Mouse (Mus musculus) frontal cortex, postnatal 25 days (tissue): ENCODE results near the gene Actn2.
A peak's percentile ranks its signal among the peaks of the same experiment; 100 is the strongest.

Source experiments
- DNase-seq, 2 experiments: peaks; one replicate each; pipeline ENCODE4 v3.0.0; 2022; ENCODE audit warnings: low spot score in 2 of 2

Gene Actn2

DNA sequence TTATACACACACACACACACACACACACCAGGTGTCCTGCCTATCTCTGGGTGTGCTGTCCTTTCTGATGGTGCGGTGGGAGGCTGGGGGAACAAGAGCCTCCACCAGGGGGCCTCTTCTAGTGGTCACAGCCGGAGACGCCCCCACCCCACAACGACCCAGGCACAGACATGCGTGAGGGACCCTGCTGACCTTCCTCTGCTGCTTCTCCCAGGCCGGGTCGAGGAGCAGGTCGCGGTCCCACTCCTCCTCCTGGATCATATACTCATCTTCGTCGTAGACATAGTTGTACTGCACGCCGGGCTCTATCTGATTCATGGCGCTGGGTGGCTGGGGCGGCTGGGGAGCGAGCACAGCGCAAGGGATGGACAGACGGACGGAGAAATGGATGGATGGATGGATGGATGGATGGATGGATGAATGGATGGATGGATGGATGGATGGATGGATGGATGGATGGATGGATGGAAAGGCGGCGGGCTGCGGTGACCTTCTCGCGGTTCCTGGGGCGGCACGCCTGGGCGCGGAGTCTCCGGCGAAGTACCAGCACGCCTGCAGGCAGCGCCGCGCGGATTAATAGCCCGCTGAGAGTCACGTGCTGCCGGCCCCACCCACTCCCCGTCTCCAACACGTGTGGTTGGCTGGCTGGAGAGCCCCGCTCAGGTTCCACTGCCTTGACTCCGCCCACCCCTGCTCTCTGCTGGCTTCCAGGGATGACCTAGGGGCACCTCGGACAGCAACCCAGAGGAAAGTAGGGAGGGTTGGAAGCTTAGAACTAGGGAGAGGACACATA, at the start of gene Actn2:
Gene Actn2, minus strand, starts transcription at position 578 of the 793 bp plus-strand sequence.
- peak; percentile 60 to 61 for DNase-seq

DNA sequence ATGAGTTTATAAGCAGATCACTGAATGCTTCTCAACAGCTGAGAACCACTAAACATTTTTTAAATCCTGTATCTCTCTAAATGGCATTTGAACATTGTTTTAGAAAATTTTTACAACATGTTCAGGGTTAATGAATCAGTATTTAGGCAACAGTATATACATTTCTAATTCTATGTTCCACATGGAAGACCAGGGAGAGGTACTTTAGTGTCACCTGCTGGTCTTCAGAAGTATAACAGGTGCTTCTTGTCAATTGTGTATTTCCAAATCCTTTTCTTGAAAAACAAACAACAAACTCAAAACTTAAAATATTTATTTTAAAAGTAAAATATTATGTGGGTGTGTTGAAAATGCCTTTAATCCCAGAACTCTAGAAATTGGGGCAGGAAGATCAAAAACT, 45.7 kb upstream of the Actn2 start:
- no peak for DNase-seq

DNA sequence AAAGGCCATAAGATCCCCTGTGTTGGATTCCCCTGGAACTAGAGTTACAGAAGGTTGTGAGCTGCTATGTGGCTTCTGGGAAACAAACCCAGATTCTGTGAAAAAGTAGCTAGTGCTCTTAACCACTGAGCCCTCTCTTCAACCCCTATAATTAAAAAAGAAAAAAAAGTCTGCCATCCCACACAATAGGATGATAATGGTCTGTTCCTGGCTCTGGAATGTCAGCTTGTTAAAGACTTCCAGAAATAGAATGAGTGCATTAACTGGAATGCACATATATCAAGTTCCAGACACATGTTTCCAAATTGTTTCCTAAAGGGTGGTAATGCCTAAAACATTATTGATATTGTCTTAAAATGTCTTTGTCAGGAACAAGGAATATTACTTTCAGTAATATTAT, 44.2 kb upstream of the Actn2 start:
- DNase-seq = no peak

DNA sequence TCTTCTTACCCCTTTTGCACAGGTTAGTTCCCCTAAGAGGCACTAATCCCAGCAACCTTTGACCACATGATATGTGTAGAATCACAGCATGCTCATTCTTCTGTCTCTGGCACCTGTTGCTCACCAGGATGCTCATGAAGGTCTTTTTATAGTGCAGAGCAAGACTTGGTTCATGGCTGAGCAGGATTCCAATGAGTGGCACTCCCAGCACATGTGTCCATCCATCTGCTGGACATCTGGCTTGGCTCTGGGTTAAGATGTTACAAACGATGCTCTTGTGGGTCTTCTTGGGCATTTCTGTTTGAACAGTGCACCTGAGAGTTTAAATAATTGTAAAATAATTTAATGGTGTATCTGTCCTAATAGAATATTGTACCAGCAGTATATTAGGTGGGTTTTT, 36.2 kb upstream of the Actn2 start:
- no peak for DNase-seq

DNA sequence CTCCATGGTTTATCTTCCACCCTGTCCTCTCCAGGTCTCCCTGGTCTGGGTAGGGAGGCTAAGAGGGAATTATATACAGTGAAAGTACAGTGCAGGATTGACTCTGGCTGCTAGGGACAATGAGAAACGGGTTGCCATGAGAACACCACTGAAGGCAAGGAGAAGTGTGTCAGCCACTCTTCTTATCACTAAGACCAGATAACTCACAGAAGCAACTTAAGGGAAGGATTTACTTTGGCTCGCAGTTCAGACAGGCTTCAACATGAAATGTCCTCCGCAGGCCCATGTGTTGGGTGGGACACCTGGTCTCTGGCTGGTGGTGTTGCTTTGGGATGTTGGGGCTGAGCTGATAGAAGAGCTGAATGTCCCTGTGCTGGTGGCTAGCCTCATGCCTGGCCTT, 32.2 kb upstream of the Actn2 start:
- no peak for DNase-seq

DNA sequence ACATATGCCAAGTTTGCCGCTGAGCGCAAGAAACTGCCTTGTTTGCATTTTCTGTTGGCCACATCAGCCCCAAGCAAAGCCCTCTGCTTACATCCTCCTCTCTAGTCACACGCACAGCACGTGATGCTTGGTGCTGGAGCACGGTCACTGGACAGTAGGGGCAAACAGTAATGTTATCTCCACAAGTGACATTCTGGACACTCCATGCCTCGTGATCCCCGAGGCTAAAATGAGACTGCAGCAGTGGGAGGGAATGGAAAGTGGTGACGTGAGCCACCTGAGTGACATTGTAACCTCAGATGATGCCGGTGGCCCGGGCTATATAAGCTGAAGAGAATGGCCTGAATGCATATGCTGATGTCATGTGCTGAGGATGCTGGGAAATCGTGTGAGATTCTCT, 29.4 kb upstream of the Actn2 start:
- no peak for DNase-seq

DNA sequence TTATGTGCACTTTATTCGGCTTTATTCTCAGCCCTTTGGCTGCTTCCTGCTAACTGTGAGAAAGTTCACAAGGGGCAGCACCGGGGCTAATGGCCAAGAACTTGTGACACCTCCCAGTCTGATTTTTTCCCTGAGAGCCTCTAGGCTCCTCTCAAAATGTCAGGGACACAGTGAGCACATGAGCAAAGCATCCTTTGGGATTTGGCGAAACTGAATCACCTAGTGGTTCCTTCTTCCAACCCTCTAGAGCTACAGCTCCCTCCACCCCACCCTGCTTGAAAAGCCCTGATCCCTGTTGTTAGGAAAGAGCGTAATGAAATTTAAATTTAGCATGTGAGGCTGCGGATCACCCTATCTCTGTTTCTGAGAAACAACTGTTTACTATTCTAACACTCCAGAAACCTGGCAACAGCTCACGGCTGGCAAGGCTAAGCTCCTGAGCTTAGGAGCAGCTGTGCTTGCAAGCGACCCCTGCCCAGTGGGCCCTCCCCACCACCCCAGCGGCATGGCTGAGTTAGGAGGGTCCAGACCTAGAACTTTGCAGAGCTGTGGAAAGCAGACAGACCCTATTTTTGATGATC, 28.6 kb upstream of the Actn2 start:
- no peak for DNase-seq

DNA sequence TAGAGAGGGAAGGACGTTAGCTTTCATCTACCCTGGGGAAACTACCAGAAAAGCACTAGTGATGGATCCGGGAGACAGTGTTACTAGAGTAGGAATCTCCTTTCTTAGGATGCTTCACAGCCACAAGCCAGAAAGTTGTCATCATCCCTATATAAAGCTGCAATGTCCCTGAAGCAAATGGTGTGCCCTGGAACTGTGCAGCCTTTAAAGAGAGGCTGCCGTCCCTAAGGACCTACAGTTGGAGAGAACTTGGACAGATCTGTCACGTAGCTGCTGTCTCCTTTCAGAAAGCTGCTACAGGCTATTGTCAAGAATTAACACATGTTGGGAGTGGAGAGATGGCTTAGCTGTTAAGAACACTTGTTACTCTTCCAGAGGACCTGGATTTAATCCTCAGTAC, 20.9 kb upstream of the Actn2 start:
- DNase-seq = no peak

DNA sequence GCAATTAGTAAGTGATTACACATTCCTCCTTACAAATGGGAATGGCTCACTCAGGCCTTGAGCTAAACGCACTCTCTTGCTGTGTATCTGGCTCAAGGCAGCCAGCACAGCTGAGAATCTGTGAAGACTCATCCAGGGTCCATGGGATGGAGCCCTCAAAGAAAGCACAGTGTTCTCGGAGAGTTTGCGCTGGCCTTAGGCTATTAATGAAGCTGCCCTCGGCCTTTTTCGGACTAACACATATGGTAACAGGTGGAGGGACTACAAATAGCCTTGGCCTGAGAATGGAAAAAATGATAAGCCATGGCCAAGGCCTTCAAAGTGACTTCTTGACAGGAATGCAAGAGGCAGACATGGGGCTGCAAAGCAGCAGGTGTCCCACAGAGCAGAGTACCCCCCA, 17.0 kb upstream of the Actn2 start:
- DNase-seq = no peak

DNA sequence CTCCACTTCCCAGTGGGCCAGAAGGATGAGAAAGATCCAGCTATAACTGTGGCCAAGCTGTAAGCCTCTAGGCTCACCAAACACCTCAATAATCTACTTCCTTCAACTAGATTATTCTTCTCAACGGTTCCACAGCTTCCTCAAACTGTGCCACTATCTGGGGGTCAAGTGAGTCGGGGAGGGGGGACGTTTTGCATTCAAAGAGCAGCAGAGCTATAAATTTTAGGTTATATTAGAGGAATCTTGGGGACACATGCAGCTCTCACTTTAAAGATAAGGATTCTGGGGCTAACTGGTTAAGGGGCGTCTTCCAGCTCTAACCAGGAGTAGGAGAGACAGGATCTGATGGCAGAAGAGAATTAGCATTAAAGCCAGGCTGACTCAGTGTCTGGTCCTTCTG, 15.6 kb upstream of the Actn2 start:
- no peak for DNase-seq

DNA sequence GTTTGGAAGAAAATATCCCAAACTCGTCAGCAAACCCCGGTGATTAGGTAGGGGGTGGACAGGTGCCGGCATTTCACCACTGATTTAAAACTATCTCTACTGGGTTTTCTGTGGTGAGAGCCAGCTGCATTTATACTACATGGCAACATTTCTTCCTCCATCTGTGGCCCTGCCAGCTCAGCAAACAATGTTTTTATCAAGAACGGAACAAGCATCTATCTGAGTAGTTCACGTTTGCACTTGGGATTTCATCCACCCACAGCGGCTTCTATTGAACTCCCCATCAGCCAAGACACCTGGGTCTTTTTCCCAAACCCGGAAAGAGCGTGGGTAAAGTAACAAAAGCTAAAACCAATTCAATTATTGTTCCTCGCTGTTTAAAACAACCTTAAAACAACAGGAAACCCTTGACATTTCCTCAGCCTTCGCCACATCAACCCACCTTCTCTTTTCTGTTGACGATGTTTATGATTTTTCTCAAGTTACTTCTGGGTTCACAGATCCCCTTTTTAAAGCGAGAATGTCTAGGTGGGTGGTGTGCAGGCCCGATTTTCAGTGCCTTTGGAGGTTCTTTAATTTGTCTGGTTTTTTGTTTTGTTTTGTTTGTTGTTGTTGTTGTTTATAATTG, 8.8 kb upstream of the Actn2 start:
- DNase-seq = no peak

DNA sequence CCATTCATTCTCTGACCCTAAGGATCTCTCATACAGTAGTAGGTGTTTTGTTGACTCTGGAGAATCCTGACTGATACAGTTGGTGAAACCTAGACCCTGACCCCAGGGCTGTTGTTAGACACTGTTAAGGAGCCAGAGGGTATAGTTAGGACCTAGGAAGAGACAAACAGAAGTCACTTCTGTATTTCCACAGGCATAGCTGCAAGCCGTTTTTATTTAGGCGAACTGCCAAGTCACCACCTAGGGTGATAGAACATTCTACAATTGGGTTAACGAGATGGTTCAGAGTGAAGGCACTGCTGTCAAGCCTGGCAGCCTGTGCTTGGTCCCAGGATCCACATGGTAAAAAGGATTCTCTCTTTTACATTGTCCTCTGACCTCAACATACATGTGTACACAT, 6.3 kb upstream of the Actn2 start:
- DNase-seq = no peak

DNA sequence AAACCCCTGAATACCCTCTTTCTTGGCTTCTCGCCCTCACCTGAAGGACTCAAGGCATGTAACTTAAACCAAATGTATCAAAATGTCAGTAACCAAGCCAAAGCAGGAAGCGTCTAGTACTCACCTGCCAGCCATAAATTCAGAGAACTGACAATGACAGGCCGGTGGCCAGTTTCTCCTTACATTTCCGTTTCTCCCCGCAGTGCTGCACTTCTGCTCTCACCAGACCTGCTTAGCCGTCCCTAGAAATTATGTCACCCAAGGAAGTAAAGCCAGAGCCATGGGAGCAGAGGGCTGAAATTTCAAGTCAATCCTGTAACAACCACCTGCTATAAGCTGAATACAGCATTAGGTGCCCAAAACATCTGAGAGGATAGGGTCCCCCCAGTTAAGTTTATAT, 887 bp upstream of the Actn2 start:
- DNase-seq = no peak

DNA sequence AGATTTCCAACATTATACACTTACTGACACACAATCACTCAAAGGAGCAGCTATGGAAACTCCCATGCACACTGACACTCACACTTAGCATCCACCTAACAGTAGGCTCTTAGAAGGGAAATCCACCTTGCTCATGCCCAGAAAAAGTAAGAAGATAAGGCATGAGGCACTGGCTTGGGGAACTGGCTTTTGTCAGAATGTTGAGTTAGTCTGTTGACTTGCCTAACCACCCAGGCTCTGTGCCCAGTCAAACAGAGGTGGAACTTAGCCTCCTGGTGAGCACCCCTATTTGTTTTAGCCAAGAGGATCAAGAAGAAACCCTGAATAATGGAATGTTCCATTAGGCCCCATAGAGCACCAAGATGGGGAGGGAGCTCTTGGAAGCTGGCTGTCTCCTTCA, 1.1 kb downstream of the Actn2 start:
- DNase-seq = no peak

DNA sequence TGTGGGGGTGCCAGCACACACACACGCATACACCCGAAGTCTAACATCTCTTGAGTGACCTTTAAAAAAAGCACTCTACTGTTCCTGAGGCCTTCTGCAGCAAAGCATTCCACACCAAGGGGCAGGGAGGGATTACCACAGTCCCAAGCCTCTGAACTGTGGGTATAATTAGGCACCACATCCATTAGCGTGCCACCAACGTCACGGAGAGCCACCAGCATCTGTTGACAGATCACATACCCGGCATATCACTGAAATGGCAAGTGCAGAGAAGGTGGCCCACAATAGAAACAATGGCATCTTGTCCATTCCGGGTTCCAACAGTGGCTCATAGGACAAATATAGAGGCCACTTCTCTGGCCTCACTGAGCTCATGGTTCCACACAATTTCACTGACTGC, 2.8 kb downstream of the Actn2 start:
- no peak for DNase-seq

DNA sequence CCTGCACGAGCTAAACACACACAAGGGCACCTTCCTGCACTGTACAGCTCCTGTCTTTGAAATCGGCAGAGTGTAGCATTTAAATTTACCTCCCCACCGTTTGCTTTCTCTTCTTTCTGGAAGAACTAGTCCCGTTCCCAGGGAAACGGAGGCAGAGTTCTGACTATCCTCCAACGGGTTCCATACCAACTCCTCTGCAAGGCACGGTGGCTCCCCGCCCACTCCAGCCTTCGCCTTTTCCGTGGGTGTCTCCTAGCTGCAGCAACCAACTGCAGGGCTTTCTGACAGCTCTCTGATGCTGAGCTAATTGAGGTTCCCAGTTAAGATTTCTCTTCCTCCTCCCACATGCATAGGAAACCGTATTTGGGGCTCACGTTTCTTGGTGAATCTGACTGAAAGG, 6.5 kb downstream of the Actn2 start:
- DNase-seq = peak; percentile 56 to 60

DNA sequence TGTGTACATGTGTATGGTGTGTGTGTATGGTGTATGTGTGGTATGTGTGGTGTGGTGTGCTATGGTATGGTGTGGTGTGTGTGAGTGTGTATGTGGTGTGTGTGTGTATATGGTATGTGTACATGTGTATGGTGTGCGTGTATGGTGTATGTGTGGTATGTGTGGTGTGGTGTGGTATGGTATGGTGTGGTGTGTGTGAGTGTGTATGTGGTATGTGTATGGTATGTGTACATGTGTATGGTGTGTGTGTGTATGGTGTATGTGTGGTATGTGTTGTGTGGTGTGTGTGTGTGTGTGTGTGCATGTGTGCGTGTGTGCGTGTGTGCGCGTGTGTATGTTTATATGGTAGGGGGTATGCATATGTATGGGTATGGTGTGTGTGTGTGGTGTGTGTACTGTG, 9.0 kb downstream of the Actn2 start:
- no peak for DNase-seq

DNA sequence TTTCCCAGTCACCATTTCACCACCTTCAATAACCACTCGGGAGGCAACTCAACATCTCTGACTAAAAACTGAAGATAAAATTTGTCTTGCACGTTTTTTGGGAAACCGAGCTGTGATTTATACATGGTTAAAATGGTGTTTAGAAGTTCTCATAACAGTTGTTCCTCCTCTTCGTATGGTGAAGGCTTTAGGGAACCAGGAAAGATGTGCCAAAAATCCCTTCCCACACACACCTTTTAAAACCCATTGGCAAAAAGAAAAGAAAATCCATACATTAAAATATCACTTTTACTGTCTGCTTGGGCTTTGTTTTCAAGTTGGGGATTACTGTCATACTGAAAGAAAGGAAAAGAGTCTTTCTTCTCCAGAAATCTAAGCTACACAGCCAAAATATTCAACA, 12.2 kb downstream of the Actn2 start:
- no peak for DNase-seq

DNA sequence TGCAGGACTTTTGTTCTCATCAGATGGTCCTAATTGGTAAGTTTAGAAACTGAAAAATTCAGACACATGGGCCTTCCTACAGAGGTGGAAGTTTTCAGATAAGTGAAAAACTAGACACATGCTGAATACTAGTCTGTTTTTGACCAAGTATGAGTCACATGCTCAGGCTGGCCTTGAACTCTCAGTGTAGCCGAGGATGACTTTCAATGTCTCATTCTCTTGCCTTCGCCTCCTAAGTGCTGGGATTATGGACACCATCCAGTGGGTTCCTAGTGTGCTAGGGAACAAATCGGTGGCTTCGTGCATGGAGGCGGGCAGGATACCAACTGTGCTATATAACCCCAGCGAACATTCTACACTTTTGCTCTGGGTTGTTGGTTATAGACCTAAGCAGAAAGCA, 13.0 kb downstream of the Actn2 start:
- no peak for DNase-seq

DNA sequence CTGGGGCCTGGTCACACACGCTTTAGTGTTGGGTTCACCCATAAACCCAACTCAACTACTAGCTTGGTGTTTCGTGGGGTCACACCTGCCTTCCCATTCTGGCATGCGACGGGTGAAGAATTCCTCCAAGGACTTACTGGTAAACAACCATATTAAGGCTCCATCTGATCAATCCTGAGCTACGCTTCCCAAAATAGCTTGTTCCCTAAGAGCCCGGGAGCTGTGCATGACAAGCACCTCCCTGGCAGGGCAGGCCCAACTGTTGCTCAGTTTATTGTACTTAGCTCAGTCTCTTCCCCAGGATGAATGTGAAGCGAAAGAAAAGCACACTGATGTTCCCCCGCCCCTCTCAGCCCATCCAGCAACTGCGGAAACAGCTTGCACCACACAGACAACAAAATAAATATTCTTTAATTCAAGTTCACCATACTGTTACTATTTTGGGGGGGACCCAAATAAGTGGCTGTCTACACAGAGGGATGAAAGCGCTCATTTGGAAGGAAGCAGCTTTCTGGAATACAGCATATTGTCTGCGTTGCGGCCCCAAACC, 17.4 kb downstream of the Actn2 start:
- no peak for DNase-seq

DNA sequence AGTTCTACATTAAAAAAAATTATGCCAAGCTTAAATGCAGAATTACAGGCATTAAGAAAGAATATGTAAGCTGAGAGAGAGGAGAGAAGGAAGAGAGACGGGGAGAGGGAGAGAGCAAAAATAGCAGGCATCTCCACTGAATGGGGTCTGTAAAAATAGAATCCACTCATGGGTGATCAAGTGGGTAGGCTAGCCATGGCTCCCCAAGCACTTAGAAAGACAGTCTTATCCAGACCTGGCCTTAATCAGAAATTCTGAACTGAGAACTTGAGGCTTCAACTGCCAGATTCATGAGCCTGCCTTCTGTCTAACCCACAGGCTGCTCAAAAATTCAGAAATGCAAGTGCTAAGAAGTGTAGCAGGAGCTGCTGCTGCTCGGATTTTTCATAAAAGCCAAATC, 20.4 kb downstream of the Actn2 start:
- DNase-seq = no peak

DNA sequence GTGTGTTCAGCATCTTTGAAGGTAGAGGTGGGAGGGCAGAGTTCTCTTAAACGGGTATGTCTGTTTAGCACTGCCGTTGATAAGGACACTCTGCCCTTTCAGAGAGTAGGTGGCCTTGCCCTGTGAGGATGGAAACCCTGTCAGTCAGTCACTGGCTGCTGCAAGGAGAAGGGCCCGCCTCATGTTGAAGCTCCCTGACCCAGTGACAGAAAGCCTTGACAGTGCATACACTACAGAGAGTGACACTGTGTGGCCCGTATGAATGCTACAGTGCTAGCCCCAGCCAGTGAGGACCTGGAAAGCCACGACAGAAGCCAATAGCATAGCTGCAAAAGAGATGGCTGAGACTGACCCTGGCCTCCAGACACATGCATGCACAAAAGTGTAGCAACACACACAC, 22.5 kb downstream of the Actn2 start:
- no peak for DNase-seq

DNA sequence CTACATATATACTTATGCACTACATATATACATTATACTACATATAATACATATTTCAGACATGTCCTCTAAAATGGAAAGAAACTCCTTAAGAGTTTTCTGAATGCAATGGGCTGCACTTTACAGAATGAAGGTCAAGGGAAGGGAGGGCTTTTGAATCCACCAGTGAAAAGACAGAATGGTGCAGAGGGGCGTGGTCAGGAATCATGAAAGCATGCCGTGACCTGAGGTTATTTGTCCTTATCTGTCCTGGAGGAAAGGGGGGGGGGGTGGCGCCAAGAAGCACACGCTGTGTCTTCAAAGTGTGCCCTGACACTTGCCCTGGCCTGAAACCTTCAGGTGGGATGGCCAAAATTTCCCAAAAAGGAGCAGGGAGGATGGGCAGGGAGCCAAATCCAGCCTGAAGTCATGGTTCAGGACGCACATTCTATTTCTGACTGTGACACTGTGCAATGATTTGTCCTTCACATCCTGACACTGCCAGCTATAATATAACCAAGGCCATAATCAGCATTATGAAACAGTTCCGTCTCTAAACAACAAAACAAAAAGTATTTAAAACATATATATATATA, 23.3 kb downstream of the Actn2 start:
- DNase-seq = no peak
